Mouse (Mus musculus) kidney, postnatal 25 days (tissue): ENCODE measurements at regions not wholly inside any gene's neighbourhood (a gene's known extent, or its start where the extent isn't known, plus 50 kb on each side); places are given as distances from the start of the nearest gene placed in this dataset.

ENCODE experiments used
- DNase-seq, 2 experiments: peaks; one replicate each; pipeline ENCODE4 v3.0.0; 2021; ENCODE audit warnings: mixed read lengths in 2 of 2

GRCm38 (mm10) chr11:56442381-56442780 is 401.6 kb upstream of the Nmur2 start:
- no peak for DNase-seq

- DNase-seq, result peak; percentile 38 to 55
Observed at GRCm38 (mm10) chr11:56441071-56441470, 400.3 kb upstream of the Nmur2 start.

- DNase-seq, result no peak
Observed at GRCm38 (mm10) chr11:56431089-56431488, 390.3 kb upstream of the Nmur2 start.

GRCm38 (mm10) chr11:56384761-56385160 is 344.0 kb upstream of the Nmur2 start:
- DNase-seq, result no peak

GRCm38 (mm10) chr11:56377535-56377934 is 336.7 kb upstream of the Nmur2 start:
- no peak for DNase-seq

- DNase-seq, result peak in 1 of 2 experiments; percentile 1
Observed at GRCm38 (mm10) chr11:56374329-56374728, 333.5 kb upstream of the Nmur2 start.

GRCm38 (mm10) chr11:56373624-56374023 is 332.8 kb upstream of the Nmur2 start:
- DNase-seq, result no peak

- no peak for DNase-seq
Observed at GRCm38 (mm10) chr11:56357690-56358089, 316.9 kb upstream of the Nmur2 start.

- no peak for DNase-seq
Observed at GRCm38 (mm10) chr11:56351798-56352366, 311.1 kb upstream of the Nmur2 start.

GRCm38 (mm10) chr11:56351231-56351630 is 310.4 kb upstream of the Nmur2 start:
- DNase-seq, result no peak

GRCm38 (mm10) chr11:56349766-56350165 is 309.0 kb upstream of the Nmur2 start:
- DNase-seq, result no peak

- no peak for DNase-seq
Observed at GRCm38 (mm10) chr11:56348408-56348807, 307.6 kb upstream of the Nmur2 start.

GRCm38 (mm10) chr11:56343083-56343482 is 302.3 kb upstream of the Nmur2 start:
- DNase-seq, result no peak

GRCm38 (mm10) chr11:56341731-56342130 is 300.9 kb upstream of the Nmur2 start:
- DNase-seq, result no peak

GRCm38 (mm10) chr11:56341040-56341439 is 300.2 kb upstream of the Nmur2 start:
- DNase-seq, result no peak

GRCm38 (mm10) chr11:56338511-56338910 is 297.7 kb upstream of the Nmur2 start:
- DNase-seq, result no peak

- no peak for DNase-seq
Observed at GRCm38 (mm10) chr11:56335937-56336336, 295.1 kb upstream of the Nmur2 start.

- no peak for DNase-seq
Observed at GRCm38 (mm10) chr11:56320293-56320692, 279.5 kb upstream of the Nmur2 start.

GRCm38 (mm10) chr11:56315221-56315987 is 274.6 kb upstream of the Nmur2 start:
- no peak for DNase-seq

GRCm38 (mm10) chr11:56309549-56309948 is 268.7 kb upstream of the Nmur2 start:
- no peak for DNase-seq

GRCm38 (mm10) chr11:56308383-56309105 is 267.7 kb upstream of the Nmur2 start:
- no peak for DNase-seq

- DNase-seq, result peak in 1 of 2 experiments; percentile 1
Observed at GRCm38 (mm10) chr11:56307051-56307450, 266.2 kb upstream of the Nmur2 start.

GRCm38 (mm10) chr11:56290651-56291578 is 250.1 kb upstream of the Nmur2 start:
- no peak for DNase-seq
